Mouse (Mus musculus): Measurements from ENCODE around the gene Klk1b8. TPM values are rescaled to one million over a fixed set of nuclear protein-coding genes. Genes with fewer than 3 reads are reported as not detected.

The Klk1b8 gene
- polyA plus RNA-seq (2012; rRNA removed) (not detected in 2 replicates), polyA plus RNA-seq (2014; fragmentation: Nextera tagmentation; extraction: Ambion mirVana) (not detected in 2 replicates)

DNA sequence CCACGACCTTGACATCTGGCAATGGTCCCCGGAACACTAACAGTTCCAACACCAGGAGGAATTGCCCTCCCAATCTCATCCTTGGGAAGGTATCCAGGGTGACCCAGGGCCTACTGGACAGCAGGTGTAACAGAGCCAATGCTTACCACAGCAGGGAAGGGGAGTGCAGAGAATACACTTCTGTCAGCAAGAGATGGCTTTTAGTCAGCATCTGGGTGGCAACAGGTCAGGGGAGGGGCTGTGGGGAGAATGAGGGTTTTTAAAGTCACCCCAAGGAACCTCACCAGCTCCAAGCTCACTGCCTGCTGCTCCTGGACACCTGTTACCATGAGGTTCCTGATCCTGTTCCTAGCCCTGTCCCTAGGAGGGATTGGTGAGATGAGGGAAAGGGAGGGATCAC lies at the start of gene Klk1b8:
Gene Klk1b8, plus strand, starts transcription at position 301 of the 400 bp plus-strand sequence.
- no peaks in the 10 kb centered on the region for H3K4me1 ChIP-seq (ENCODE audit: control insufficient read depth, insufficient read depth, low read length)
- H3K27me3 ChIP-seq (ENCODE audit: control insufficient read depth, insufficient read depth, low read length): no peaks in the 10 kb centered on the region
- no peak within 1 kb of the TSS for H3K27ac ChIP-seq (replicated peaks; ENCODE audit: low read depth, low read length)
- no peak for ATAC-seq (ENCODE audit: low FRiP score, low read depth)
- H3K9me3 ChIP-seq (ENCODE audit: control insufficient read depth, low read length): no peaks in the 10 kb centered on the region
- DNase-seq (ENCODE audit: low spot score): no peak
- H3K4me2 ChIP-seq (replicated peaks; ENCODE audit: low read depth, low read length, severe bottlenecking): no peak within 1 kb of the TSS
- 64% methylated on average over 2 of the region's 2 CpGs for WGBS
- TF ChIP-seq POLR2A (IDR thresholded peaks at IDR 0.05; ENCODE audit: borderline replicate concordance, extremely low read depth, insufficient read depth, insufficient read length): no peak
- H3K36me3 ChIP-seq (ENCODE audit: control insufficient read depth, insufficient read depth, low read length): no peaks in the 10 kb centered on the region
- no peak within 1 kb of the TSS for H3K4me3 ChIP-seq (replicated peaks; ENCODE audit: low read length)
- no peak within 1 kb of the TSS for H3K9ac ChIP-seq (ENCODE audit: low read depth, low read length, severe bottlenecking)

DNA sequence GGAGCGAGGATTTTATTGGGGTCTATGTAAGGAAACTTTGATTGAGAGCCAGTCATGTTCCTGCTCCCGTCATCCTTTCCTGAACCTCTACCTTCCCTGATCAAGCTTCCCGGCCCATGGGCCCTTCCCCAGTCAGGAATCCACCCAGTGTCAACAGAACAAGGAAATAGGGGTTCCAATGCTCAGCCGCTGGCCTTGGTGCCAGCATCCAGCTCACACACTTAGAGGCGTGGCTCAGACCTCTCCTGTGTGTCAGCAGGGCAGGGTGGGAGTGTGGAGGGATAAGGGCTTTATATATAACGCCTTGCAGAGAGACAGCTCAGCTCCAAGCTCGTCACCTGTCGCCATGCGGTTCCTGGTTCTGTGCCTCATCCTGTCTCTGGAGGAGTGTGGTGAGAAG lies 35.6 kb upstream of the Klk1b8 start:
- DNase-seq (ENCODE audit: low spot score) (no peak), ATAC-seq (ENCODE audit: low FRiP score, low read depth) (no peak)
- no peak for TF ChIP-seq POLR2A (IDR thresholded peaks at IDR 0.05; ENCODE audit: borderline replicate concordance, extremely low read depth, insufficient read depth, insufficient read length)
- Histone ChIP-seq H3K9ac (ENCODE audit: low read depth, low read length, severe bottlenecking) (no peak overlapping the region), H3K27me3 (ENCODE audit: control insufficient read depth, insufficient read depth, low read length) (no peaks in the 10 kb centered on the region), H3K4me3 (replicated peaks; ENCODE audit: low read length) (no peak overlapping the region), H3K4me2 (replicated peaks; ENCODE audit: low read depth, low read length, severe bottlenecking) (no peak overlapping the region), H3K4me1 (ENCODE audit: control insufficient read depth, insufficient read depth, low read length) (no peaks in the 10 kb centered on the region), H3K36me3 (ENCODE audit: control insufficient read depth, insufficient read depth, low read length) (no peaks in the 10 kb centered on the region), H3K9me3 (ENCODE audit: control insufficient read depth, low read length) (no peaks in the 10 kb centered on the region), H3K27ac (replicated peaks; ENCODE audit: low read depth, low read length) (no peak overlapping the region)
- 61% methylated on average over 9 of the region's 9 CpGs for WGBS

DNA sequence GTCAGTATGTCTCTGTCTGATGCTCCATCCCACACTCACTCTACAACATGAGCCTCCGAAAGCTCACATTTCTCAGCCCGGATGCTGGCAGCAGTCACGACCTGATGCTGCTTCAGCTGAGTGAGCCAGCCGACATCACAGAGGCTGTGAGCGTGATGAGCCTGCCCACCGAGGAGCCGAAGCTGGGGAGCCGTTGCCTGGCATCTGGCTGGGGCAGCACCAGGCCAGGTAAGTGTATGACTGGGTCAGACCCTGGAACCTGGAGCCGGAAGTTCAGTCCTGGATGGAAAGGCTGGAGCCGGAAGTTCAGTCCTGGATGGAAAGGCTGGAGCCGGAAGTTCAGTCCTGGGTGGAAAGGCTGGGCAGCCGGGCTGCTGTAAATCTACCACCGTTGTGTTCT lies 32.0 kb upstream of the Klk1b8 start:
- 86% methylated on average over 13 of the region's 13 CpGs for WGBS
- H3K27ac ChIP-seq (replicated peaks; ENCODE audit: low read depth, low read length): no peak overlapping the region
- DNase-seq (ENCODE audit: low spot score) (no peak), ATAC-seq (ENCODE audit: low FRiP score, low read depth) (no peak)
- no peaks in the 10 kb centered on the region for H3K9me3 ChIP-seq (ENCODE audit: control insufficient read depth, low read length)
- TF ChIP-seq POLR2A (IDR thresholded peaks at IDR 0.05; ENCODE audit: borderline replicate concordance, extremely low read depth, insufficient read depth, insufficient read length): no peak
- H3K4me2 ChIP-seq (replicated peaks; ENCODE audit: low read depth, low read length, severe bottlenecking): no peak overlapping the region
- H3K4me3 ChIP-seq (replicated peaks; ENCODE audit: low read length): no peak overlapping the region
- H3K36me3 ChIP-seq (ENCODE audit: control insufficient read depth, insufficient read depth, low read length): no peaks in the 10 kb centered on the region
- no peaks in the 10 kb centered on the region for H3K4me1 ChIP-seq (ENCODE audit: control insufficient read depth, insufficient read depth, low read length)
- H3K9ac ChIP-seq (ENCODE audit: low read depth, low read length, severe bottlenecking): no peak overlapping the region
- no peaks in the 10 kb centered on the region for H3K27me3 ChIP-seq (ENCODE audit: control insufficient read depth, insufficient read depth, low read length)

DNA sequence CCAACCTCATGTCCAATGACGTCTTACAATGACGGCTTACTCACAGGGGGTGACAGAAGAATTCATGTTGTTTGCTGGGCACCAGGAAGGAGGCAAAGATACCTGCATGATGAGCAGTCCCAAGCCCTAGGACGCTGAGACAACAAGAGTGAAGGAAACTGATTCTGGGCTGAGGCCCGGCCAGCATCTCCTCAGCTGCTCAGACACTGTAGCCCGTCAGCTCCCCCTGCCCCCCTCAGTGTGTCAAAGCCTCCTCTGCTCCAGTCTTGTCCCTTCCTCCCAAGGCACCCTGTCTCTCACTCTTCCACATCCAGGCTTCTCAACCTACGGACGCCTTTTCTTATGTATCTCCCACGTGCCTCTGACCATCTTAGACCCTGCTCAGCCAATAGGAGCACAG lies 31.6 kb upstream of the Klk1b8 start:
- Histone ChIP-seq H3K27me3 (ENCODE audit: control insufficient read depth, insufficient read depth, low read length) (no peaks in the 10 kb centered on the region), H3K9ac (ENCODE audit: low read depth, low read length, severe bottlenecking) (no peak overlapping the region), H3K27ac (replicated peaks; ENCODE audit: low read depth, low read length) (no peak overlapping the region), H3K4me1 (ENCODE audit: control insufficient read depth, insufficient read depth, low read length) (no peaks in the 10 kb centered on the region), H3K9me3 (ENCODE audit: control insufficient read depth, low read length) (no peaks in the 10 kb centered on the region), H3K4me3 (replicated peaks; ENCODE audit: low read length) (no peak overlapping the region), H3K4me2 (replicated peaks; ENCODE audit: low read depth, low read length, severe bottlenecking) (no peak overlapping the region), H3K36me3 (ENCODE audit: control insufficient read depth, insufficient read depth, low read length) (no peaks in the 10 kb centered on the region)
- DNase-seq (ENCODE audit: low spot score) (no peak), ATAC-seq (ENCODE audit: low FRiP score, low read depth) (no peak)
- 71% methylated on average over 8 of the region's 8 CpGs for WGBS
- TF ChIP-seq POLR2A (IDR thresholded peaks at IDR 0.05; ENCODE audit: borderline replicate concordance, extremely low read depth, insufficient read depth, insufficient read length): no peak

DNA sequence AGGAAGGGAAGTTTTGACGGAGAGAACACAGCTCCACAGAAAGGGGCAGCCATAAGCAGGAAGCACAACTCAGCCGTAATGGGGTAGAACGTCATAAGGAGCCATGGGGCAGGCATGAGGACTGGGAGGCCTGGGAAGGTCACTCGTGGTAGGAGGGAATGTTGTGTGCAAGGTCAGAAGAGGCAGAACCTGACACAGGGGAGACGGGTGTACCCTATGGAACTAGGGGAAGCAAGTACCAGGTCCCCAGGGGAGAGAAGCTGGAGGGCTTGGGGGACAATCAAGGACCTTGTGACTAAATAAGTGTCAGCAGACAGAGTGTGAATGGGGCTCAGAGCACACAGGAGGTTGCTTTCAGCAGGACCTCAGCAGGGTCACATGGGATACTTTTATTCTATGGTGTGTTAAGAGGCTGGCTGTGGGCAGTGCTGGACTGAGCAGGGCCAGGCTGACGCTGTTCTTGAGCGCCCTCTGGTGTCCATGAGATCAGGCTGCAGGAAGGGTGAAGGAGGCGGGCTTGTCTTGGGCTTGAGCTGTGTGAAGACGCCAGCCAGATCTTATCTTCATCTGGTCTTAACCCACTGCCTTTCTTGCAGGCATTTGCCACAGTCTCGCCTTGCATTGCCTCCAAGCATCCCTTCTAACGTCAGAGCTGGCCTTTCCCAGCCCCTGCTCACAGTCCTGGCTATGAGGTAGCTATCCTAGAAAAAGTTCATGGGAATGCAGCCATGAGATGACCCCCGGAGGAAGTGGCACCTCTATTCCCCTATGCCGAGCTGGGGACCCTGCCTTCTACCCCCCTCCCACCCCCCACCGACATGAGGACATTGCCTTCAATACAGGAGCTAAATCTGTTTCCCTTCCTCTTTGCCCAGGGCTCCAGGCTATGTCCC lies 30.7 kb upstream of the Klk1b8 start:
- 34% methylated on average over 12 of the region's 14 CpGs for WGBS
- Histone ChIP-seq H3K27ac (replicated peaks; ENCODE audit: low read depth, low read length) (no peak overlapping the region), H3K36me3 (ENCODE audit: control insufficient read depth, insufficient read depth, low read length) (no peaks in the 10 kb centered on the region), H3K9ac (ENCODE audit: low read depth, low read length, severe bottlenecking) (no peak overlapping the region), H3K4me2 (replicated peaks; ENCODE audit: low read depth, low read length, severe bottlenecking) (no peak overlapping the region), H3K27me3 (ENCODE audit: control insufficient read depth, insufficient read depth, low read length) (no peaks in the 10 kb centered on the region), H3K4me3 (replicated peaks; ENCODE audit: low read length) (no peak overlapping the region), H3K9me3 (ENCODE audit: control insufficient read depth, low read length) (no peaks in the 10 kb centered on the region), H3K4me1 (ENCODE audit: control insufficient read depth, insufficient read depth, low read length) (no peaks in the 10 kb centered on the region)
- DNase-seq (ENCODE audit: low spot score): peak; percentile 50
- peak; percentile 89 for ATAC-seq (ENCODE audit: low FRiP score, low read depth)
- TF ChIP-seq POLR2A (IDR thresholded peaks at IDR 0.05; ENCODE audit: borderline replicate concordance, extremely low read depth, insufficient read depth, insufficient read length): no peak

Measured in limb, embryonic 14.5 days (tissue).